Mouse (Mus musculus) cerebellum, adult 2 months (tissue): Measurements from ENCODE around the gene Diaph3. TPM values are rescaled to one million over a fixed set of nuclear protein-coding genes. Genes with fewer than 3 reads are reported as not detected.

Source experiments
- DNase-seq, 2 experiments: peaks; one replicate each; pipeline ENCODE4 v3.0.0; 2021
- H3K27ac ChIP-seq: fragments of 200-500 bp; 2 replicates; pipeline ENCODE4 v1.5.1; 2012; ENCODE audit warnings: low read length, control low read depth, inconsistent platforms; ENCODE audit not compliant: insufficient read depth
- H3K27me3 ChIP-seq: fragments of 200-500 bp; 2 replicates; pipeline ENCODE4 v1.6.1; 2012; ENCODE audit warnings: inconsistent platforms, mild to moderate bottlenecking, low read length, moderate library complexity; ENCODE audit not compliant: control insufficient read depth, insufficient read depth
- H3K4me1 ChIP-seq: fragments of 200-500 bp; 2 replicates; pipeline ENCODE4 v1.6.1; 2011; ENCODE audit warnings: low read length; ENCODE audit not compliant: control insufficient read depth, insufficient read depth
- H3K4me3 ChIP-seq: fragments of 200-500 bp; replicated peaks from 2 replicates; pipeline ENCODE3; 2011; ENCODE audit warnings: mild to moderate bottlenecking, low read depth, low read length, control low read depth; ENCODE audit not compliant: insufficient read depth
- CTCF ChIP-seq: fragments of 200-500 bp; IDR thresholded peaks from 2 replicates; pipeline ENCODE4 v1.5.1; 2011; ENCODE audit warnings: low read depth, mild to moderate bottlenecking, control low read depth, low read length, moderate library complexity, borderline replicate concordance; ENCODE audit not compliant: insufficient read depth
- POLR2A ChIP-seq: fragments of 200-500 bp; IDR thresholded peaks from 2 replicates; pipeline ENCODE4 v1.6.1; 2011; ENCODE audit warnings: low read length, control low read depth, borderline replicate concordance; ENCODE audit not compliant: insufficient read depth
- WGBS: fragments of 180-500 bp; shearing (Covaris S2); methylation state at CpG from one replicate; pipeline ENCODE4 v1.1.7; 2018; 5-methylcytosine and 5-hydroxymethylcytosine counted together
- polyA plus RNA-seq: library from polyadenylated mRNA; depleted of rRNA; stranded (reverse); fragments of >200 nt; gene quantifications from 2 replicates; pipeline ENCODE4 v1.2.3, GENCODE M21; 2012

The Diaph3 gene
- polyA plus RNA-seq, 1 experiment, result 2.0 TPM

DNA sequence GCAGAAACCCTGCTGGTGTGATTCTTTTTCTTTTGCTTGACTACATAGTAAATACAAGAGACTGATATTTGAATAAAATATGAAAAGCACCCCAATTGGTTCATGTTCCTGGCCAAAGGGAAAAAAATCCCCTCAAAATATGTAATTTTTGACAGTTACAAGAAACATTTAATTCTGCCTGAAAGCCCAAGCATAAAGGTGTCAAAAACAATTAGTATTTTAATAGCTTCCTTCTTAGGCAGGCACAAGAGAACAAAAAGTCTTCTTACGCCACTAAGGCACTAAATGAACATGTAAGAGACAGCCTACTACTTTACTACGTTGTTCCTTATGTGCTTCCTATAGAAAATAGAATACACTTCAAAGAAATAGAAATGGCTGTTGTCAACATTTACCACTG lies 376.7 kb downstream of the Diaph3 start:
- no peak for TF ChIP-seq POLR2A
- no peak for TF ChIP-seq CTCF
- WGBS, result 64% methylated on average over 2 of the region's 2 CpGs
- Histone ChIP-seq H3K4me1 (no peaks in the 10 kb centered on the region), H3K4me3 (no peak overlapping the region), H3K27me3 (no peaks in the 10 kb centered on the region), H3K27ac (no peak overlapping the region)
- no peak for DNase-seq

DNA sequence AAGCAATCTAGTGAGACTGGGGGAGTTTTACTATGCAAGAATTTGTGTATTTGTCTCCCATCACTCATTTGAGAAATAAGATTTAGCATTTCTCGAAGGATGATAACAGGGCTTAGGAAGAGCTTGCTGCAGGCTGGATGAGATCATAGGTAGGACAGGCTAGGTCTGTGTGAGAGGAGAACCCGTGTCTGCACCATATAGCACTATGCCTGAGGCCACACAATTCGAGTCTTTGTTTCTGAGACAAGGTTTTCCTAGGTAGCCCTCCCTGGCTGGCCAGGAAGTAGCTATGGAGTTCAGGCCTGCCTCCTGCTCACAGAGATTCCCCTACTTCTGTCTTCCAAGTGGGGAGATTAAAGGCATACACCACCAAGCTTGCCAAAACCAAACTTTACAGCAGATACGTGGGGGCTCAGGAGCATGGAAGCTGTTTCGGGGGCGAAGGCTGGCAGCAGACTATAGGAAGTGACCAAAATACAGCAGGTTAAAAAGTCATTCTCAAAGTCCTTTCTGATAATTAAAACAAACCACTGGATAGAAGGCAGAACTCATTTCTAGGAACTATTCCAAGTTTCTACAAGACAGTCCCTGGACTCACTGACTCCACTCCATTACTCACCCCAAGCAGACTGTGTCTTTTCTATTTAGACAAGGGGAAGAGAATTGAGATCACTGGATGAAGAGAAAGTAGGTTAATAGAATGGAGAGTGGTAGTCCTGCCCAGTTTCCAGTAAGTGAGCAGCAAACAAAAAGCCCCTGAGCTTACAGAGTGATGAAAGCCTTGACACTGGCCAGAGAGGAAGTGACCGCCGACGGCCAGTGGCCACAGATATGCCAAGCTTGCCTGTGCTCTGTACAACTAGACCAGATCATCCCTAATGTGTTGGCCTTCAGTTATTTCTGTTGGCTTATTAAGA lies 383.2 kb downstream of the Diaph3 start:
- 81% methylated on average over 9 of the region's 9 CpGs for WGBS
- H3K27ac ChIP-seq, result no peak overlapping the region
- TF ChIP-seq POLR2A (no peak), CTCF (no peak)

DNA sequence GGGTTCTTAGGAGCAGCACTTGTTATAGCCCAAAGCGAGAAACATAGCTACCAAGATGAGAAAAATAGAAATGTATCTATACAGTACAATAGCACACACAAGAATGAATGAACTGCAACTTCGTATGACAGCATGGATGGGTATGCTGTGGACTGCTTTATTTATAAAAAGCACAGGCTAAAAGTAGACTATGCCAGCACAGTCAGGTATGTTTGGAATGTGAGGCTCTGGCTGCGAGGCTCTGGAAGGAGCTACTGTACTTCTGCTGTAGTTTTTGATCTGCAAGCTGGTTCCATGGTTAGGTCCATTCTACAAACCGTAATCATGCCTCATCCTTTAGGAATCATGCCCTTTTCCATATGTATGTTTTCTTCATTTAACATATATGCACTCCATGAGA lies 383.9 kb downstream of the Diaph3 start:
- Histone ChIP-seq H3K27me3 (no peaks in the 10 kb centered on the region), H3K4me1 (no peaks in the 10 kb centered on the region), H3K27ac (no peak overlapping the region), H3K4me3 (no peak overlapping the region)
- TF ChIP-seq CTCF (no peak), POLR2A (no peak)
- WGBS, result 89% methylated on average over 4 of the region's 4 CpGs
- DNase-seq, result no peak

More for the DNA sequence above, 383.2 kb downstream of the Diaph3 start:
- Histone ChIP-seq H3K27me3 (no peaks in the 10 kb centered on the region), H3K4me3 (no peak overlapping the region), H3K4me1 (no peaks in the 10 kb centered on the region)
- peak in 1 of 2 experiments; percentile 14 for DNase-seq

DNA sequence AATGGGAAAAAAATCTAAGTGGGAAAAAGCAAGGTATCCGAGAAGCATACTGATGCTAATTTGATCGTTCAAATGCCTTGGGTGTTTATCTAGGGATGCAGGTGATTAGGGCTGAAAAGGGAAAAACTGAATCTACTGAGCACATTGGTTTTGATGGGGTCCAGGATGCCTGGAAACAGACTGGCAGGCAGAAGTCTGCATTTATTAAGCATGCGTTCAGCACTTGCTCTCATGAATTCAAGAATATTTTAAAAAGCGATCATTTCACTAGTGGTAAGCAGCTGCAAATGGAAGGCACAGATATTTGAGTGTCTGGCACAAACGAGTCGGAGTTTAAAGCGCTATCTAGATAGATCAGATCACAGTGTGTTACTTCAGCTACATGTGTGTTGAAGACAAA lies 390.7 kb downstream of the Diaph3 start:
- no peak for TF ChIP-seq POLR2A
- TF ChIP-seq CTCF, result no peak
- no peak for DNase-seq
- no peaks in the 10 kb centered on the region for H3K4me1 ChIP-seq
- whole genome bisulfite sequencing, result 80% methylated on average over 7 of the region's 7 CpGs
- no peak overlapping the region for H3K27ac ChIP-seq
- H3K4me3 ChIP-seq, result no peak overlapping the region
- no peaks in the 10 kb centered on the region for H3K27me3 ChIP-seq

DNA sequence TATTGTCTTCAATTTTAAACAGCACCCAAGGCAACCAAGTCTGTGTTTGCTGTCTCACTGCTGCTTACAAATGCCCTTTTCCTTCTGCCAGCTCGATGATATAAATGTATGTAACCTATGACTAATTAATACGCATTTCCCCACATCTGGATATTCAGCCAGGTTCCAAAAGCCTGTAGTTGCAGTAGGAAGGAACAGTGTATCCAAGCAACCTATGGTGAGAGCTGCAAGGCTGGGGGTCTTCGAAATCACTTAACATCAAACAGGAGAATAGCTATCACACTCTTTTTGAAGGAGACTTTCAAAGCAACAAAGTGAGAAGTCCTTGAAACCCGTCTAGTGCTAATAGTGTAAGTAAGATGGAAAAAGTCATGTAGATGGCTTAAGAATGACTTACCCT lies 391.6 kb downstream of the Diaph3 start:
- H3K27ac ChIP-seq, result no peak overlapping the region
- 51% methylated on average over 4 of the region's 4 CpGs for WGBS
- no peak for TF ChIP-seq POLR2A
- no peaks in the 10 kb centered on the region for H3K4me1 ChIP-seq
- DNase-seq, result no peak
- no peak overlapping the region for H3K4me3 ChIP-seq
- no peaks in the 10 kb centered on the region for H3K27me3 ChIP-seq

DNA sequence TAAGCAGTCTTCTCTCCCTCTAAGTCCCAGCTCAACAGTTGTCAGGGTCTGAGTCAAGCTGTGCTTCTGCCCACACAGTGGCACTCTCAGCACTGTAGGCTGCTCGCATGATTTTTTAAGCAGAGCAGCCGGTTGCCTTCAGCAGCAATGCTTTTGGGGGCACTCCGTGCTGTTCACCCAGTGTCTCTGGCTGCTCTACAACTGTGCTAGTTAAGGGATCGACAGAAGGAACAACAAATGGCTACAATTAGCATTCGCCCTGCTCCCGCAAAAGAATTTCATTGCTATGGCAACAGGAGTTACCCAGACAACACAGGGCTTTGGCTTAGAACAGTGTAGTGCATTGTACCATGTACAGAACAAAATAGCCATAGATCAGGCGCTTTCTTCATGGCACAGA lies 392.2 kb downstream of the Diaph3 start:
- Histone ChIP-seq H3K4me3 (no peak overlapping the region), H3K4me1 (no peaks in the 10 kb centered on the region), H3K27ac (no peak overlapping the region), H3K27me3 (no peaks in the 10 kb centered on the region)
- peak; percentile 16 to 46 for DNase-seq
- TF ChIP-seq CTCF (no peak), POLR2A (no peak)
- WGBS, result 8% methylated on average over 7 of the region's 7 CpGs

DNA sequence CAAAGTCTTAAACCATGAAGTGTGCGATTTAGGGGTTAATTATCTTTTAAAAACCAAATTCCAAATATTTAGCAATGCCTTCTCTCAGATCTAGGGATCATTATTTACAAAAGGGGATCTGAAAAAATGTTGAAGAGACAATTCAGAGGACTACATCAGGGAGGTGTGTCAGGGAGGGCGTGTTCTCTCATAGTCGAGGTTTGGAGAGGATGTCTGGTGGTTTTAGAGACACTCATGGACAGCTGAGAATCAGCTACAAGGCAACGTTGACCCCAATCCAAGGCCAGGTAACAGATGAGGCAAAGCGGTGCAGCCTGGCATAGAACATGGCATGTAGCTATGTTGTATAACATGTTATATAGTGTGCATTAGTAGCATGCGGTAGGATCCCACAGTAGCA lies 396.5 kb downstream of the Diaph3 start:
- no peak for DNase-seq
- 89% methylated on average over 6 of the region's 6 CpGs for WGBS
- H3K27me3 ChIP-seq, result no peaks in the 10 kb centered on the region
- TF ChIP-seq POLR2A (no peak), CTCF (no peak)
- no peak overlapping the region for H3K27ac ChIP-seq
- H3K4me3 ChIP-seq, result no peak overlapping the region
- no peaks in the 10 kb centered on the region for H3K4me1 ChIP-seq

DNA sequence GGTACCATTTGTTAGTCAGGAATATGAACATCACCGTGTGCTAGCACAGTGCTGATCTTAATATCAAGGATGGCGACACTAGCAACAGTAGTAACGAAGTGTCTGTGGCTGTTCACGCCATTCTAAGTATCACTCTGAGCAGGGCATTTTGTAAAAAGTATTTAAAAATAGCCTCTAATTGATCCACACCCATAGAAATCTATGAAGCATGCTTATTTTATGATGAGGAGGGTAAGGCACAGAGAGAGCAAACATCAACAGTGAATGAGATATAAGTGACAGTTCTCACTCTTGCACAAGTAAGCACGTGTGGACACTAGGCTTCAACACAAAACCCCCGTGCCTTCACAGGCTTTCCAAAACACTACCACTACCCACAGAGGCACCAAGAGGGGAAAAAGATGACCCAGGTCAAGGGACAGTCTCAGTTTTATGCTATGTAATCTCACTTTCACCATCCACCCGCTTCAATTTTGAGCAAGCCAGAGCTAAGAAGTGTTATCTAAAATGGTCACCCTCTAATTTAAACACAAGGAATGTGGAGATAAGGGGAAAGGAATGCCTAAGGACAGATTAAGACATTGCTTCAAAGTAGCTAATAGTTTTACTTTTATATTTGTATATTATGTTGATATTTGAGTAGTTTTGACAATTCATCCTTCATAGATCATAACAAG lies 399.0 kb downstream of the Diaph3 start:
- no peak for TF ChIP-seq POLR2A
- TF ChIP-seq CTCF, result no peak
- DNase-seq, result no peak
- Histone ChIP-seq H3K4me1 (no peaks in the 10 kb centered on the region), H3K27me3 (no peaks in the 10 kb centered on the region), H3K27ac (no peak overlapping the region), H3K4me3 (no peak overlapping the region)
- 97% methylated on average over 7 of the region's 7 CpGs for WGBS
